Mouse (Mus musculus): ENCODE data around the gene Mospd3.

Gene Mospd3

GRCm38 (mm10) chr5:137600619-137601364 is at the start of gene Mospd3:
Gene Mospd3 (minus strand): TSS chr5:137601058.
- peak; percentile 98 to 99 for DNase-seq

GRCm38 (mm10) chr5:137649669-137650571 is 49.1 kb upstream of the Mospd3 start:
- no peak for DNase-seq

GRCm38 (mm10) chr5:137649251-137649650 is 48.4 kb upstream of the Mospd3 start:
- DNase-seq: no peak

- DNase-seq: no peak
Observed at GRCm38 (mm10) chr5:137647827-137648601, 47.2 kb upstream of the Mospd3 start.

GRCm38 (mm10) chr5:137645652-137646091 is 44.8 kb upstream of the Mospd3 start, which contains the start of gene Irs3:
Gene Irs3 (minus strand): TSS chr5:137645714.
- DNase-seq: peak; percentile 50 to 57

- DNase-seq: peak in 1 of 2 experiments; percentile 55
Observed at GRCm38 (mm10) chr5:137645091-137645651, 44.3 kb upstream of the Mospd3 start.

- DNase-seq: no peak
Observed at GRCm38 (mm10) chr5:137644484-137644883, 43.6 kb upstream of the Mospd3 start.

GRCm38 (mm10) chr5:137642886-137643285 is 42.0 kb upstream of the Mospd3 start:
- DNase-seq: no peak

- DNase-seq: peak in 1 of 2 experiments; percentile 79
Observed at GRCm38 (mm10) chr5:137641054-137641453, 40.2 kb upstream of the Mospd3 start, which contains the start of gene Sap25. Gene Sap25 (plus strand): TSS chr5:137641334.

- no peak for DNase-seq
Observed at GRCm38 (mm10) chr5:137639472-137639871, 38.6 kb upstream of the Mospd3 start.

GRCm38 (mm10) chr5:137633397-137634084 is 32.7 kb upstream of the Mospd3 start:
- DNase-seq: peak in 1 of 2 experiments; percentile 57

GRCm38 (mm10) chr5:137631591-137631990 is 30.7 kb upstream of the Mospd3 start:
- no peak for DNase-seq

GRCm38 (mm10) chr5:137631171-137631570 is 30.3 kb upstream of the Mospd3 start:
- DNase-seq: peak in 1 of 2 experiments; percentile 53

GRCm38 (mm10) chr5:137630602-137631001 is 29.7 kb upstream of the Mospd3 start:
- DNase-seq: peak; percentile 54 to 80

GRCm38 (mm10) chr5:137629906-137630545 is 29.2 kb upstream of the Mospd3 start:
- peak; percentile 68 to 81 for DNase-seq

- DNase-seq: peak; percentile 85
Observed at GRCm38 (mm10) chr5:137629306-137629721, 28.5 kb upstream of the Mospd3 start.

- peak; percentile 99 to 100 for DNase-seq
Observed at GRCm38 (mm10) chr5:137628498-137629305, 27.8 kb upstream of the Mospd3 start, which contains the start of the genes Fbxo24, Lrch4 and Gm20605. Gene Fbxo24 (minus strand): TSS chr5:137629002. Gene Lrch4 (plus strand): TSS chr5:137629121. Gene Gm20605 (plus strand): TSS chr5:137629175.

- peak in 1 of 2 experiments; percentile 47 for DNase-seq
Observed at GRCm38 (mm10) chr5:137627991-137628390, 27.1 kb upstream of the Mospd3 start.

- no peak for DNase-seq
Observed at GRCm38 (mm10) chr5:137623937-137624530, 23.2 kb upstream of the Mospd3 start.

All from kidney, postnatal 36 days (tissue).